Mouse (Mus musculus) lung, postnatal 0 days (tissue): ENCODE measurements around the gene Lgsn.

Experiments used
- CTCF ChIP-seq: IDR thresholded peaks from 2 replicates; pipeline ENCODE4 v1.5.1; 2016; ENCODE audit warnings: antibody characterized with exemption, mild to moderate bottlenecking
- EP300 ChIP-seq: IDR thresholded peaks from 2 replicates; pipeline ENCODE4 v1.6.1; 2016; ENCODE audit warnings: antibody characterized with exemption, mild to moderate bottlenecking, control low read depth

DNA sequence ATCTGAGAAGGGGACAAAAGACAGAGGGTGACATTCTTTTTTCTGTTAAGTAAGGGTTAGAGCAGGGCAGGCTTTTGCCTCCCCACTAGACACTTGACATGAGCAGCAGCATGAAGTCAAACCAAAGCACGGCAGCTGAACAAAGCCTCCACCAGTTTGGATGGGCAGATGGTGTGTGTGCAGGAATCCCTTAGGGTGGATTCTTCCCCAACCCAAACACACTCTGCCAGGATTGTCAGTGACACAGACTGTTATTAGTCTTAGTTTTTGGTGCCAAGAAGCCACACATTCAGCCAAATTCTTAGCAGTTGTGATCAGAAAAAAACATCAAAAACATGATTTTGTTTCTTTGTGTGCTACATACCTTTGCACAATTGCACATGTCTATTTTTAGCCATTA, 2.1 kb downstream of the Lgsn start:
- no peak for TF ChIP-seq CTCF
- TF ChIP-seq EP300: no peak
